Mouse (Mus musculus) stomach, embryonic 16.5 days (tissue): ENCODE measurements around the gene Slu7. TPM values are rescaled to one million over a fixed set of nuclear protein-coding genes. Genes with fewer than 3 reads are reported as not detected.

ENCODE experiments used
- ATAC-seq: fragments of 200-750 bp; cut with Nextera tagmentation; 2 replicates; pipeline ENCODE4 v1.8.0; 2017; ENCODE audit warnings: moderate number of reproducible peaks, moderate TSS enrichment; ENCODE audit not compliant: insufficient read depth, low FRiP score
- H3K27ac ChIP-seq: fragments of 300-500 bp; sonication (generic); 2 replicates; pipeline ENCODE4 v1.5.1; 2014; ENCODE audit warnings: low read length
- H3K27me3 ChIP-seq: fragments of 300-500 bp; sonication (generic); 2 replicates; pipeline ENCODE4 v1.6.1; 2014; ENCODE audit warnings: low read length, control low read depth, mixed read lengths; ENCODE audit not compliant: control insufficient read depth, insufficient read depth
- H3K36me3 ChIP-seq: fragments of 300-500 bp; sonication (generic); 2 replicates; pipeline ENCODE4 v1.6.1; 2014; ENCODE audit warnings: low read length; ENCODE audit not compliant: control insufficient read depth, insufficient read depth
- H3K4me1 ChIP-seq: fragments of 300-500 bp; sonication (generic); 2 replicates; pipeline ENCODE4 v1.6.1; 2014; ENCODE audit warnings: low read length, control low read depth, mixed read lengths; ENCODE audit not compliant: control insufficient read depth, insufficient read depth
- H3K4me2 ChIP-seq: fragments of 300-500 bp; sonication (generic); 2 replicates; pipeline ENCODE4 v1.6.1; 2014; ENCODE audit warnings: low read depth, low read length, mixed read lengths
- H3K4me3 ChIP-seq: fragments of 300-500 bp; sonication (generic); replicated peaks from 2 replicates; pipeline ENCODE4 v1.5.1; 2014; ENCODE audit warnings: mild to moderate bottlenecking, low read length
- H3K9ac ChIP-seq: fragments of 300-500 bp; sonication (generic); 2 replicates; pipeline ENCODE4 v1.6.1; 2014; ENCODE audit warnings: low read length
- H3K9me3 ChIP-seq: fragments of 300-500 bp; sonication (generic); replicated peaks from 2 replicates; pipeline ENCODE4 v1.6.1; 2016; ENCODE audit warnings: low read length, control low read depth; ENCODE audit not compliant: control insufficient read depth
- WGBS: fragments of 180-500 bp; shearing (Covaris S2); extraction: QIAGEN DNeasy Blood & Tissue Kit; methylation state at CpG from one replicate; pipeline ENCODE4 v1.1.7; 2014; 5-methylcytosine and 5-hydroxymethylcytosine counted together
- polyA plus RNA-seq: library from polyadenylated mRNA; unstranded; fragments of >200 nt; fragmentation: Nextera tagmentation; extraction: Ambion mirVana; gene quantifications from 2 replicates; pipeline ENCODE4 v1.2.1, GENCODE M21; 2015

Slu7 gene
- polyA plus RNA-seq, 1 experiment from 2014 or later: 47.0 TPM

DNA sequence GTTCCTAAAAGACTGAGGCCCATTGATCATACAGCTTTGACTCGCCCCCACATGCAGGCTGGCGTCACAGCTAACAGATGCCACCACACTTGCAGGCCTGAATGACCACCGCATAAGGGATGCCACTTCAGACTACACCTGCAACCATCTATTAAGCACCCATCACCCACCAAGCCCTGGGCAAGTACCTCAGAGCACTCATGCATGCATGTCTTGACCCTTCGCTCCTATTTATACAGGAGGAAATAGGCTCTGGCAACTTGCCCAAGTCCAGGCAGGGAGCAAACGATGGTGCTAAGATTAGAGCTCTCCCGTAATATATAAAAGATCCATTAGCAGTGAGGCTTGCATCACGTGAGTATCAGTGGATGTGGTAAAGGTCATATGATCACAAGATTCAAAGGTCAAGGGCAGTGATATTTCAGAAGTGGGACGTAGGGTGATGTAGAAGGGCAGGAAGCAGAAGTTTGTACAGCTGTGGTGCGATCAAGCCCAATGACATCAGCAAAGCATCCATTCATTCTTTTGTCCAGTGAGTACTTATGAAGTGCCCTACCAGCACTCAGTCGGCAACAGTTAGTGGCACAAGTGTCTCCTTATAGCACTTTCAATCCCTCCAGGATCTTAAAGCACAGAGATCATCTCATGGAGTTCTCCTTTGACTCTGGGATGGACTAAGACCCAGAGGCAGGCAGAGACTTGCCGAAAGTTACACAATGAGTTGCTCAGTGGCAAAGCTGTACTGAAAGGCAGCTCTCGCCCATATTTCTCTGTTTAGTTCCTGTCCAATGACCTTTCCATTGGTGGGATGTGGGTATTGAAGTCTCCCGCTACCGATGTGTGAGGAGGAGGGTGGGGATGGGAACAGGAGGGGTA is 38.2 kb upstream of the Slu7 start:
- 0 out of 2 replicates have a peak, but pooled peaks have one; percentile 17 for ATAC-seq
- no peaks in the 10 kb centered on the region for H3K27me3 ChIP-seq

DNA sequence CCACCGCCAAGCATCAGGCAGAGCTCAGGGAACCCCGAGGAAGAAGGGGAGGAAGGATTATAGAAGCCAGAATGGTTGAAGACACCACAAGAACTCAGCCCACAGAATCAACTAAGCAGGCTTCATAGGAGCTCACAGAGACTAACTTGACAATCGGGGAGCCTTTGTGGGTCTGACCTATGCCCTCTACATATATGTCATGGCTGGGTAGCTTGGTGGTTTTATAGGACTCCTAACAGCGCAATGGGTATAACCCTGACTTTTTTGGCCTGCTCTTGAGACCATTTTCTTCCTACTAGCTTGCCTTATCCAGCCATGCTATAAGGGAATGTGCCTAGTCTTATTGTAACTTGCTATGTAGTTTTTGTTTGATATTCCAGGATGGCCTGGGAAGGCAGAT is 37.3 kb upstream of the Slu7 start:
- H3K4me3 ChIP-seq: no peak overlapping the region
- peaks cover 5% of the 10 kb centered on the region; the same call in 1 of the 2 replicates for H3K4me1 ChIP-seq
- no peak overlapping the region for H3K4me2 ChIP-seq
- H3K36me3 ChIP-seq: no peaks in the 10 kb centered on the region
- H3K27ac ChIP-seq: no peak overlapping the region
- no peaks in the 10 kb centered on the region for H3K9me3 ChIP-seq
- H3K9ac ChIP-seq: no peak overlapping the region
- H3K27me3 ChIP-seq: no peaks in the 10 kb centered on the region
- 79% methylated on average over 4 of the region's 4 CpGs for WGBS
- no peak for ATAC-seq

More for the DNA sequence above, 38.2 kb upstream of the Slu7 start:
- H3K9me3 ChIP-seq: no peaks in the 10 kb centered on the region
- no peak overlapping the region for H3K4me2 ChIP-seq
- no peak overlapping the region for H3K27ac ChIP-seq
- WGBS: 61% methylated on average over 14 of the region's 14 CpGs
- no peaks in the 10 kb centered on the region for H3K36me3 ChIP-seq
- peaks cover 5% of the 10 kb centered on the region; the same call in 1 of the 2 replicates for H3K4me1 ChIP-seq
- no peak overlapping the region for H3K9ac ChIP-seq
- no peak overlapping the region for H3K4me3 ChIP-seq

DNA sequence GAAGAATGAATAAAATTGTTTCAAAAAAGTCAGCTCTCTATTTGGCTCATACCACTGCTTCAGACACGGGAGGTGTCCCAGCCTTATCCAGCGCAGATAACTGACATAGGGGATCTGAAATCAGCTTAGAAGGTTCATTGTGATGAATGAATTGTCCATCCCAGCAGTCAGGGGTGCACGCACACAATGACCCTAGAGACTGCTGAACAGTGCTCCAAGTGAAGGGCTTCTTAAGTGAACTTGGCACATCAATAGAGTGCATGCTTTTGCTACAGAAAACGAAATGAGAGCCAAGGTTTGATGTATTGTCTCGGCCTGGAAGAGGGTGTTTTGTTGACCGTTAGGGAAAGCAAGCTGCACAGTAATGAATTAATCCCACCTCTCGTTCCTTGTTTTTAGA is 36.9 kb upstream of the Slu7 start:
- 68% methylated on average over 7 of the region's 7 CpGs for WGBS

DNA sequence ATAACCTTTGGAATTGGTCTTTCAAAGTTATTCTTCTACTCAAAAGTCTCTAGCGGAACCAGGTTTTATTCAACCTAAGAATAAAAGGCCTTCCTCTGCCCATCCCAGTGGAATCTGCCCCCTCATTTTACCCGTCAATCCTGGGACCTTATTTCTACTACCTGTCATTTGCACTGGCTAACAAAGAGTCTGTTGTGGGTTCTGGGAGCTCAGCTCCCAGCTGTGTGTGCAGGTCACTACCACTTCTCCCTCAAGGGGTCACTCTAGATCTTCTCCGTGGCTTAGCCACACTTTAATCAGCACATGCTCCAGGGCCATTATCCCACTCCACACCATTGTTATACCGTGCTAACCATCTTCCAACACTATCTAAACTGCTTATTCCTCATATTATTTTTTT is 34.2 kb upstream of the Slu7 start:
- Histone ChIP-seq H3K27me3 (no peaks in the 10 kb centered on the region), H3K9ac (no peak overlapping the region), H3K4me2 (no peak overlapping the region), H3K36me3 (no peaks in the 10 kb centered on the region), H3K27ac (no peak overlapping the region), H3K9me3 (no peaks in the 10 kb centered on the region), H3K4me3 (no peak overlapping the region), H3K4me1 (peaks cover 5% of the 10 kb centered on the region; the same call in 1 of the 2 replicates)
- 43% methylated on average over 4 of the region's 4 CpGs for WGBS
- no peak for ATAC-seq

More for the DNA sequence above, 36.9 kb upstream of the Slu7 start:
- no peak overlapping the region for H3K27ac ChIP-seq
- no peak overlapping the region for H3K4me3 ChIP-seq
- H3K9ac ChIP-seq: no peak overlapping the region
- no peak for ATAC-seq
- no peaks in the 10 kb centered on the region for H3K9me3 ChIP-seq
- H3K4me1 ChIP-seq: peaks cover 5% of the 10 kb centered on the region; the same call in 1 of the 2 replicates
- H3K27me3 ChIP-seq: no peaks in the 10 kb centered on the region
- no peak overlapping the region for H3K4me2 ChIP-seq
- H3K36me3 ChIP-seq: no peaks in the 10 kb centered on the region

DNA sequence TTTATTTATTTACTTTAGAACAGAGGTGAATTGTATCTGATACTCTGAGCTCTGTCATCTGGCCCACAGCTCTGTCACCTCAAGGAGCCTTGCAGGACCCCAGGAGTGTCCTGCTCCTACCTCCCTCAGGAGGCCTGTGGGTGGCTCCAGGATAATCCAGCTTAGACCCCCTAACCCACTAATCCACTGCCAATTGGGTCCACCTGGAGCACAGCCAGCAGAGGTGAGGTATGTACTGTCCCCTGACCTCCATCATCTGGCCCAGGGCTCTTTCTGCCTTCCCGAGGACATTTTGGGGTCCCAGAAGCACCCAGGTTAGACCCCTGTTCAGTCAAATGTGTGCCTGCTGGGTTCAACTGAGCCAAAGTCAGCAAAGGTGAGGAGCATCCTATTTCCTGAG is 33.4 kb upstream of the Slu7 start:
- WGBS: 82% methylated on average over 1 of the region's 1 CpGs
- ATAC-seq: no peak
- Histone ChIP-seq H3K36me3 (no peaks in the 10 kb centered on the region), H3K27me3 (no peaks in the 10 kb centered on the region), H3K9ac (no peak overlapping the region), H3K4me3 (no peak overlapping the region), H3K27ac (no peak overlapping the region), H3K4me2 (no peak overlapping the region), H3K9me3 (no peaks in the 10 kb centered on the region), H3K4me1 (peaks cover 2% of the 10 kb centered on the region; the same call in 1 of the 2 replicates)

DNA sequence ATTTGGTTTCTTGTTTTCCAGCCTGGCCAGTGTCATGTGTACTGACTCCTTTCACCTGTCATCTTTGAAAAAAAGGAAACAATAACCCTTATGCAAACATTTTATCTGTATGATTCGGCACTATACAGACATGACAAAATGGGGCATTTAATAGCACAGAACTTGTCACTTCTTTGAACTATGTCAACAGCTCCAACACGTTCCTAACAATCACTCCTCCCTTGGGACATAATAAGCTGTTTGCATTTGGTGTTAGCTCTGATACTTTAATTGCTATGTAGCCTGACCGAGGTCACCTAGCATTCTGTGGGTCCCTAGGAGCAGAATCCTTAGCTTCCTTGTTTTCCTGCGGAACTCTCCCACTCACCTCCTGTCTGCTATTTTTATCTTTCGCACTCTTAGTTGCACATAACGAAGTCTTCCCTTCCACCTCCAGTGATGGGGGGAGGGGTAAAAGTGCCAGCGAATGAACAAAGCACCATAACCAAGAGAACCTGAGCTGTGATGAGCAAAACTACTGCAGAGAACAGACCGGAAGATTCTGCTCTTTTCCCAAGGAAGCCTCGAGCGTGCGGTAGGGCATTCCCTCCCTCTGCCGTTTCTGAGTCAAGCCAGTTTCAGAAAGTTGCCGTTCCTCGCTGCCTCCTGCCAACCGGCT is 29.3 kb upstream of the Slu7 start:
- Histone ChIP-seq H3K4me3 (no peak overlapping the region), H3K9ac (no peak overlapping the region), H3K4me1 (no peaks in the 10 kb centered on the region), H3K9me3 (no peaks in the 10 kb centered on the region), H3K4me2 (no peak overlapping the region), H3K27me3 (no peaks in the 10 kb centered on the region), H3K27ac (no peak overlapping the region), H3K36me3 (no peaks in the 10 kb centered on the region)
- 75% methylated on average over 15 of the region's 15 CpGs for WGBS
- ATAC-seq: 0 out of 2 replicates have a peak, but pooled peaks have one; percentile 47

DNA sequence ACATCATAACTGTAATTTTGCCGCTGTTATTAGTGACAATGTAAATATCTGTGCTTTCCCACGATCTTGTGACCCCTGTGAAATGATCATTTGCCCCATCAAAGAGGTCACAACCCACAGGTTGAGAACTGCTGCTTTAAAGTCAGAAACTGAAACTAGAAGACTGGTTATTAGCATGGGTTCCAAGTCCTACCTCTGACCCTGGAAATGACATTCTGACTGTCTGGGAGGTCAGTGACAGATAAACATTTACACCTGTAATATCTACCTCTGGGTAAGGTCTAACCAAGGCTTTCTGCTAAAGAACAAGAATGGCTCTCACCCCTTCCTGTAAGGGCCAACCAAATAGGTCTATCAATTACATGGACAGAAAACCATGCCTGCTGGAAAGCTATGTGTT is 24.7 kb upstream of the Slu7 start:
- Histone ChIP-seq H3K27ac (no peak overlapping the region), H3K4me1 (no peaks in the 10 kb centered on the region), H3K36me3 (no peaks in the 10 kb centered on the region), H3K4me2 (no peak overlapping the region), H3K9ac (no peak overlapping the region), H3K9me3 (no peaks in the 10 kb centered on the region), H3K4me3 (no peak overlapping the region), H3K27me3 (no peaks in the 10 kb centered on the region)
- ATAC-seq: no peak
- 69% methylated on average over 2 of the region's 2 CpGs for WGBS

DNA sequence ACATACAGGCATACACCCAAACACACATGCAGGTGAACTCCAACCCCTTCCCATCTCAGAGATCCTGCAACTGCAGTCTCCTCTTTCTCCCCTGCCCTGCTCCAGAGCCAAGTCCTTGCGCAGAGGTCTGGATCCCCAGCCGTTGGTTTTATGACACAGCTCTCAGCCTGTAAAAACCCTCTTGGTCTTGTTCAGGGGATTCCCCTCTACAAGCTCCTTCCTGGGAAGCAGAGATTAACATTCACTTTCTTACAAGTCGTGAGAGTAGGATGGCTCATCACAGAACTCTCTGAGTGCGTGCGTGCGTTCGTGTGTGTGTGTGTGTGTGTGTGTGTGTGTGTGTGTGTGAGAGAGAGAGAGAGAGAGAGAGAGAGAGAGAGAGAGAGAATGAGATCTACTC is 23.3 kb upstream of the Slu7 start:
- Histone ChIP-seq H3K27ac (no peak overlapping the region), H3K27me3 (no peaks in the 10 kb centered on the region), H3K9ac (no peak overlapping the region), H3K4me2 (no peak overlapping the region), H3K4me1 (no peaks in the 10 kb centered on the region), H3K4me3 (no peak overlapping the region), H3K9me3 (no peaks in the 10 kb centered on the region), H3K36me3 (no peaks in the 10 kb centered on the region)
- 72% methylated on average over 7 of the region's 7 CpGs for WGBS
- ATAC-seq: no peak

DNA sequence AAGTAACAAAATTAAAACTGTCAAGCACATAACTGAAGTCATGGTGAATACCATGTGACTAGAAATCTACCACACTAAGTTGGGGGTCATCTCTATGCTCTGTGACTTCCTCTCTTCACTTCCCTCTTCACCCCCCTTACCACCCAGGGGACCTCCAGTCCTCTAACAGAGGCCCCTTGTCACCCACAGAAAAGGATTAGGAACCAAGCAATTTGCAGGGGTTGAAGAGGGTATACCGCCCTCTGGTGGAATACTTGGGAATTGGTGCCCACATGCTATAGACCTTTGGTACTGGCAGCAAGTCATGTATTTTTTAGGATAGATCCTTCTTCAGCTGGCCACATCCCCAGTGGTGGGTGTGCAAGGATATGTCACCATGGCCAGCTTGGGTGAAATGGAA is 22.1 kb upstream of the Slu7 start:
- H3K9ac ChIP-seq: no peak overlapping the region
- no peaks in the 10 kb centered on the region for H3K4me1 ChIP-seq
- H3K27ac ChIP-seq: no peak overlapping the region
- ATAC-seq: no peak
- H3K9me3 ChIP-seq: no peaks in the 10 kb centered on the region
- H3K4me3 ChIP-seq: no peak overlapping the region
- H3K36me3 ChIP-seq: no peaks in the 10 kb centered on the region
- H3K4me2 ChIP-seq: no peak overlapping the region
- WGBS: 0% methylated on average over 1 of the region's 1 CpGs
- no peaks in the 10 kb centered on the region for H3K27me3 ChIP-seq
